Mouse (Mus musculus): ENCODE results near the gene Cwf19l1.
A peak's percentile ranks its signal among the peaks of the same experiment; 100 is the strongest.

The Cwf19l1 gene

GRCm38 (mm10) chr19:44110356-44110755 lies 25.3 kb downstream of the Cwf19l1 start:
- DNase-seq = no peak

- no peak for DNase-seq
Measured at GRCm38 (mm10) chr19:44108996-44109395, 26.7 kb downstream of the Cwf19l1 start.

- no peak for DNase-seq
Measured at GRCm38 (mm10) chr19:44107661-44108521, 27.8 kb downstream of the Cwf19l1 start.

- DNase-seq = peak; percentile 94
Measured at GRCm38 (mm10) chr19:44106831-44107660, 28.6 kb downstream of the Cwf19l1 start, which contains the start of gene Chuk. Gene Chuk (minus strand): TSS chr19:44107480.

- no peak for DNase-seq
Measured at GRCm38 (mm10) chr19:44104393-44104792, 31.3 kb downstream of the Cwf19l1 start.

GRCm38 (mm10) chr19:44103001-44103400 lies 32.7 kb downstream of the Cwf19l1 start:
- no peak for DNase-seq

GRCm38 (mm10) chr19:44100840-44101239 lies 34.8 kb downstream of the Cwf19l1 start:
- no peak for DNase-seq

- no peak for DNase-seq
Measured at GRCm38 (mm10) chr19:44086278-44086677, 49.4 kb downstream of the Cwf19l1 start.

- DNase-seq = no peak
Measured at GRCm38 (mm10) chr19:44080920-44081319, 54.8 kb downstream of the Cwf19l1 start.

- DNase-seq = no peak
Measured at GRCm38 (mm10) chr19:44080023-44080422, 55.7 kb downstream of the Cwf19l1 start.

- DNase-seq = no peak
Measured at GRCm38 (mm10) chr19:44077024-44077423, 58.7 kb downstream of the Cwf19l1 start.

- no peak for DNase-seq
Measured at GRCm38 (mm10) chr19:44076457-44076856, 59.2 kb downstream of the Cwf19l1 start.

- no peak for DNase-seq
Measured at GRCm38 (mm10) chr19:44074986-44075385, 60.7 kb downstream of the Cwf19l1 start.

GRCm38 (mm10) chr19:44071166-44071565 lies 64.5 kb downstream of the Cwf19l1 start:
- DNase-seq = no peak

- DNase-seq = no peak
Measured at GRCm38 (mm10) chr19:44069914-44070232, 65.8 kb downstream of the Cwf19l1 start.

GRCm38 (mm10) chr19:44069121-44069913 lies 66.4 kb downstream of the Cwf19l1 start, which contains the start of gene Erlin1:
Gene Erlin1 (minus strand): TSS chr19:44069785.
- DNase-seq = peak; percentile 95

GRCm38 (mm10) chr19:44068232-44068631 lies 67.4 kb downstream of the Cwf19l1 start:
- DNase-seq = no peak

- no peak for DNase-seq
Measured at GRCm38 (mm10) chr19:44067323-44068049, 68.2 kb downstream of the Cwf19l1 start.

- DNase-seq = no peak
Measured at GRCm38 (mm10) chr19:44064734-44065133, 70.9 kb downstream of the Cwf19l1 start.

- no peak for DNase-seq
Measured at GRCm38 (mm10) chr19:44063773-44064172, 71.9 kb downstream of the Cwf19l1 start.

GRCm38 (mm10) chr19:44060226-44060625 lies 75.5 kb downstream of the Cwf19l1 start:
- no peak for DNase-seq
